Mouse (Mus musculus): Measurements from ENCODE around the gene P2ry2. TPM values are rescaled to one million over a fixed set of nuclear protein-coding genes. Genes with fewer than 3 reads are reported as not detected.

Gene P2ry2
- polyA plus RNA-seq, 1 experiment = 0.75 TPM

DNA sequence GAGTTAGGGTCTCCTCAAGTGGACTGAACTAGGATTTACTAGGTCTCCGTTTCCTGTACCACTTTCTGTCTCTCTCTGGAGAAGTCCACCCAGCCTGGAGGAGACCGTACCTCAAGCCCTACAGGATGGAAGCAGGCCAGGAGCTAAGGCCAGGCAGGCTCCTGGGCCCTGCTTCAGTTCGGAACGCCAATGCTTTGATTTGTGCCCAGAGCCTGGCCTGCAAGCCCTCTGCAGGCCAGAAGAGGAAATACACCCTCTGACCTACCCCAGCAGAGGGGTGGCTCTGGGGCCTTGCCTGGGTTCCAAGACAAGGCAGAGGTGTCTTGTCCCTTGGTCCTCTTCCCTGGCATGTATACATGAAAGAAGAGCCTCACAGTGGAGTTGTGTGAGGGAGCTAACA lies 47.6 kb downstream of the P2ry2 start:
- no peaks in the 10 kb centered on the region for H3K27me3 ChIP-seq (ENCODE audit: control insufficient read depth, insufficient read depth, low read length)
- no peaks in the 10 kb centered on the region for H3K4me1 ChIP-seq (ENCODE audit: control insufficient read depth, insufficient read depth, low read length)
- no peak overlapping the region for H3K27ac ChIP-seq (ENCODE audit: insufficient read depth, low read length)
- no peak overlapping the region for H3K4me3 ChIP-seq (replicated peaks; ENCODE audit: insufficient read depth, low read depth, low read length)
- TF ChIP-seq CTCF (IDR thresholded peaks at IDR 0.05; ENCODE audit: borderline replicate concordance, insufficient read depth, low read depth, low read length) (peak; percentile 80), POLR2A (IDR thresholded peaks at IDR 0.05; ENCODE audit: borderline replicate concordance, insufficient read depth, low read length) (no peak)
- 17% methylated on average over 4 of the region's 4 CpGs for WGBS
- peak; percentile 34 to 37 for DNase-seq

DNA sequence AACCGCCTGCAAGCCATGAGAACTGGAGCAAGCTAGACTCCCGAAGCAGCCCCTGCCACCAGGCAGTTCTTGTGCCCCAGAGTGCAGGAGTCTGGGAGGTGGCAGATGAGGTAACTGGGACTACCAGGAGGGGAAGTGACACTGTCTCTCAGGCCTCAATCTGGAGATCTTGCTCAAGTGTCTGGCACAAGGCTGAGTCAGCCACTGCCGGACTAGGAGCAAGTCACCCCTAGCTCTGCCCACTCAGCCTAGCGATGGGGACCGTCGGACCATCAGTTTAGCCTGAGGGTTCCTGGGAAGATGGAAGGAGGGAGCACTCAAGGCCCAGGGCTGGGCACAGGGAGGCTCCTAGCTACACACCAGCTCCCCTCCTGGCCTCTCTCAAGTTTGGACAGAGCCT lies 48.4 kb downstream of the P2ry2 start:
- WGBS = 96% methylated on average over 6 of the region's 6 CpGs
- Histone ChIP-seq H3K4me1 (ENCODE audit: control insufficient read depth, insufficient read depth, low read length) (no peaks in the 10 kb centered on the region), H3K27ac (ENCODE audit: insufficient read depth, low read length) (no peak overlapping the region), H3K27me3 (ENCODE audit: control insufficient read depth, insufficient read depth, low read length) (no peaks in the 10 kb centered on the region), H3K4me3 (replicated peaks; ENCODE audit: insufficient read depth, low read depth, low read length) (no peak overlapping the region)
- TF ChIP-seq POLR2A (IDR thresholded peaks at IDR 0.05; ENCODE audit: borderline replicate concordance, insufficient read depth, low read length) (no peak), CTCF (IDR thresholded peaks at IDR 0.05; ENCODE audit: borderline replicate concordance, insufficient read depth, low read depth, low read length) (no peak)
- no peak for DNase-seq

DNA sequence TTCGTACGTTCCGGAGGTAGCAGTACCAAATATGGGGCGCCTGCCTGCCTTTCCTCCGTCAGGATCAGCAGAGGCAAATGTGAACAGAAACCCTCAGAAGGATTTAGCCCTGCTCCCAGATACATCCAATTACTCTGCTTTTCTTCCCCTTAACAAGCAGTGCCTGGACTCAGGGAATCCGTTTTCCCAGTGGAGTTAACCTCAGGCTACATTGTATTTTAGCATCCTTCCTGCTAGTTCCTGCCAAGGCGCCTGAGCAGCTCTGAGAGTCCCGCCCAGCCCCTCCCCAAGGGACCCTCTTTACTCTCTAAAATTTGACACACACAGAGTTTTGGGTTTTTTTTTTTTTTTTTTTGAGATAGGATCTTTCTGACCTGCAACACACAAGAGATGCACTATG lies 49.3 kb downstream of the P2ry2 start:
- DNase-seq = no peak
- WGBS = 82% methylated on average over 8 of the region's 8 CpGs
- no peak for TF ChIP-seq CTCF (IDR thresholded peaks at IDR 0.05; ENCODE audit: borderline replicate concordance, insufficient read depth, low read depth, low read length)
- TF ChIP-seq POLR2A (IDR thresholded peaks at IDR 0.05; ENCODE audit: borderline replicate concordance, insufficient read depth, low read length) = no peak
- Histone ChIP-seq H3K27me3 (ENCODE audit: control insufficient read depth, insufficient read depth, low read length) (no peaks in the 10 kb centered on the region), H3K4me1 (ENCODE audit: control insufficient read depth, insufficient read depth, low read length) (no peaks in the 10 kb centered on the region), H3K4me3 (replicated peaks; ENCODE audit: insufficient read depth, low read depth, low read length) (no peak overlapping the region), H3K27ac (ENCODE audit: insufficient read depth, low read length) (no peak overlapping the region)

DNA sequence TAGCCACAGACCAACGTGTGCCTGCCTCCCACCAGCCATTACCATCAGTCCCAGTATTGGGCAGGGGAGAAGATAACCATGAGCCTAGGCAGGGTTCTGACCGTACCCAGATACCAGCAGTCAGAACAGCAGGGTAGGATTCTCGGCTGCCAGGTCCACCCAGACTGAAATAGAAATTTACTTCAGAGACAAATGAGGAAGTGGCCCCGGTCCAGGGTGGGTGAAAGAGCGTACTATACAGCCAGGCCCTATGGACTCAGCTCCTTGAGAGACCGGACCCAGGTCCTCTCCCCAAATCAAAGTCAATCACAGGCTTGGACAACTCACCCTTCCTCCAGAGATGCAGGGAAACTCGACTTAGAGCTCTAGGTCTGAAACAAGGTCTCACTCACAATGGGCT lies 51.5 kb downstream of the P2ry2 start:
- DNase-seq = no peak
- 46% methylated on average over 7 of the region's 7 CpGs for WGBS
- Histone ChIP-seq H3K4me1 (ENCODE audit: control insufficient read depth, insufficient read depth, low read length) (no peaks in the 10 kb centered on the region), H3K27me3 (ENCODE audit: control insufficient read depth, insufficient read depth, low read length) (no peaks in the 10 kb centered on the region), H3K27ac (ENCODE audit: insufficient read depth, low read length) (no peak overlapping the region), H3K4me3 (replicated peaks; ENCODE audit: insufficient read depth, low read depth, low read length) (no peak overlapping the region)
- no peak for TF ChIP-seq CTCF (IDR thresholded peaks at IDR 0.05; ENCODE audit: borderline replicate concordance, insufficient read depth, low read depth, low read length)
- no peak for TF ChIP-seq POLR2A (IDR thresholded peaks at IDR 0.05; ENCODE audit: borderline replicate concordance, insufficient read depth, low read length)

DNA sequence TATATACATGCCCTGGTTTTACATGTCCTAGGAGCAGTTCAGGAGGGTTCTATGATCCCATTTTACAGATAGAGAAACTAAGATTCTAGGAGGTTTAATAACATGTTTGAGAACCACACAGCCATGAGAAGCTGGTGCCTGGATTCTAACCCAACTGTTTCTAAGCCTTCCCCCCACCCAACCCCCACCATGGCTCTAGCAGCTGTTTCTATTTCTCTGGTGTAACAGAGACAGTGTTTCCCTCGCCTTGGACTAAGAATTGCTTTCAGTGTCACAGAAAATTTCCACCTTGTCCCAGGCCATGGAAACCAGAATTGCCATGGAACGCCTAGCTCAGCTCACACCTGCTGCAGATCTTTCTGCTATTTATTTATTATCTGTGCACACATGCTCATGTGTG lies 52.2 kb downstream of the P2ry2 start:
- WGBS = 87% methylated on average over 2 of the region's 2 CpGs
- TF ChIP-seq POLR2A (IDR thresholded peaks at IDR 0.05; ENCODE audit: borderline replicate concordance, insufficient read depth, low read length) = no peak
- TF ChIP-seq CTCF (IDR thresholded peaks at IDR 0.05; ENCODE audit: borderline replicate concordance, insufficient read depth, low read depth, low read length) = no peak

DNA sequence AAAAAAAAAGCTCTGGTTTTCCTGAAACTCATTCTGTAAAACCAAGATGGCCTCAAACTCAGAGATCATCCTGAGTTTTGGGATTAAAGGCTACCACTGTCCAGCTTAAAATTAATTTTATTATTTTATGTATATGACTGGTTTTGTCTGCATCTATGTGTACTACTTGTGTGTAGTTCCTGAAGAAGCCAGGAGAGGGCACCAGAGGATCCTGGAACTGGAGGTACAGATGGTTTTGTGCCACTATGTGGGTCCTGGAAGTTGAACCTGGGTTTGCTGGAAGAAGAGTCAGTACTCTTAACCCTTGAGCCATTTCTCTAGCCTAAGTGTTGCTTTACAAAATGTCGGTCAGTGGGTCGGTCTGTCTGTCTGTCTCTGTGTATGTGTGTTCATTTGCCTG lies 54.2 kb downstream of the P2ry2 start:
- no peak overlapping the region for H3K4me3 ChIP-seq (replicated peaks; ENCODE audit: insufficient read depth, low read depth, low read length)
- TF ChIP-seq POLR2A (IDR thresholded peaks at IDR 0.05; ENCODE audit: borderline replicate concordance, insufficient read depth, low read length) = no peak
- H3K4me1 ChIP-seq (ENCODE audit: control insufficient read depth, insufficient read depth, low read length) = no peaks in the 10 kb centered on the region
- H3K27ac ChIP-seq (ENCODE audit: insufficient read depth, low read length) = no peak overlapping the region
- WGBS = 93% methylated on average over 2 of the region's 2 CpGs
- H3K27me3 ChIP-seq (ENCODE audit: control insufficient read depth, insufficient read depth, low read length) = no peaks in the 10 kb centered on the region
- DNase-seq = no peak

More for the DNA sequence above, 52.2 kb downstream of the P2ry2 start:
- Histone ChIP-seq H3K4me1 (ENCODE audit: control insufficient read depth, insufficient read depth, low read length) (no peaks in the 10 kb centered on the region), H3K4me3 (replicated peaks; ENCODE audit: insufficient read depth, low read depth, low read length) (no peak overlapping the region), H3K27me3 (ENCODE audit: control insufficient read depth, insufficient read depth, low read length) (no peaks in the 10 kb centered on the region), H3K27ac (ENCODE audit: insufficient read depth, low read length) (no peak overlapping the region)
- DNase-seq = no peak

DNA sequence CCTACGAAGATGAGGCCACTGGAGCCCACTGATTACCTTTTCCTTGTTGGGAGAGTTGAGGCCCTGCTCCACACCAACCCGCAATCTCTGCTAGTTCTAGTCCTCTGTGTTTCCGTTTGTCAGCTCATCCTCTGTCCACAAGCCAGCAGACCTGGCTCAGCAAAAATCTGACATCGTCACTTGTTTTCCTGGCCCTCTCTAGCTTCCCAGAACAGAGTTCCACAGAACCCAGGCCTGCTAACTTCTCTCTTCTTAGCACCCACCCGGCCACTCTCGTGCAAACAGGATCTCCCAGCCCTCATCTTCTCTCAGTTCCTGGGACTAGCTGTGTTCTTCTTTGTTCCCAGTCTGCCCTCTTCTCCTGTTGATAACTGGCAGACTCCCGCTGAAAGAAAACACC lies 60.0 kb downstream of the P2ry2 start:
- H3K27me3 ChIP-seq (ENCODE audit: control insufficient read depth, insufficient read depth, low read length) = no peaks in the 10 kb centered on the region
- H3K27ac ChIP-seq (ENCODE audit: insufficient read depth, low read length) = no peak overlapping the region
- H3K4me1 ChIP-seq (ENCODE audit: control insufficient read depth, insufficient read depth, low read length) = peaks cover 4% of the 10 kb centered on the region; the same call in 1 of the 2 replicates
- no peak for DNase-seq
- no peak overlapping the region for H3K4me3 ChIP-seq (replicated peaks; ENCODE audit: insufficient read depth, low read depth, low read length)
- TF ChIP-seq CTCF (IDR thresholded peaks at IDR 0.05; ENCODE audit: borderline replicate concordance, insufficient read depth, low read depth, low read length) (no peak), POLR2A (IDR thresholded peaks at IDR 0.05; ENCODE audit: borderline replicate concordance, insufficient read depth, low read length) (no peak)
- 91% methylated on average over 7 of the region's 7 CpGs for WGBS

DNA sequence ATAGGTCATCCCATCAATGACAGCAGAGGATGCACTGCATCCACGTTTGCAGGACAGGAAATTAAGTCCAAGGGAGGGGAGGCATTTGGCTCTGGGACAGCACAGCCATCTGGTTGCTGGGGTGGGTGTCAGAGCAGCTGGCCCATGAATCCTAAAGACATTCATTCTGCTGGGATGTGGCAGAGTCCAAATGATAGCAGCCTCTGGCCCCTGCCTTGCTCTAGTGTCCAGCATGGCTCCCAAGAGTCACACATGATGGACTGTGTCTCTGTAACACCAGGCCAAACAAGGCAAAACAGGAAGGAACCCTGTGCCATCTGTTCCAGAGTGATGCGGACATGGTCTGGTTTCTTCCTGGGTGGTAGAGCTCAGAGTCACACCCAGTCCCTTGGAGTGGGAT lies 60.8 kb downstream of the P2ry2 start:
- 34% methylated on average over 2 of the region's 2 CpGs for WGBS
- no peak for DNase-seq
- no peaks in the 10 kb centered on the region for H3K27me3 ChIP-seq (ENCODE audit: control insufficient read depth, insufficient read depth, low read length)
- peaks cover 4% of the 10 kb centered on the region; the same call in 1 of the 2 replicates for H3K4me1 ChIP-seq (ENCODE audit: control insufficient read depth, insufficient read depth, low read length)
- TF ChIP-seq POLR2A (IDR thresholded peaks at IDR 0.05; ENCODE audit: borderline replicate concordance, insufficient read depth, low read length) = no peak
- no peak for TF ChIP-seq CTCF (IDR thresholded peaks at IDR 0.05; ENCODE audit: borderline replicate concordance, insufficient read depth, low read depth, low read length)
- H3K4me3 ChIP-seq (replicated peaks; ENCODE audit: insufficient read depth, low read depth, low read length) = no peak overlapping the region
- no peak overlapping the region for H3K27ac ChIP-seq (ENCODE audit: insufficient read depth, low read length)

Data from cerebellum, adult 2 months (tissue).